Mouse (Mus musculus): Measurements from ENCODE around the gene Vps37b.

The Vps37b gene

GRCm38 (mm10) chr5:124022365-124022764 is 9.7 kb downstream of the Vps37b start:
- no peak for DNase-seq (ENCODE audit: low spot score)

GRCm38 (mm10) chr5:124021701-124022100 is 10.4 kb downstream of the Vps37b start:
- no peak for DNase-seq (ENCODE audit: low spot score)

GRCm38 (mm10) chr5:124021148-124021547 is 10.9 kb downstream of the Vps37b start:
- DNase-seq (ENCODE audit: low spot score), result peak; percentile 48

- DNase-seq (ENCODE audit: low spot score), result peak; percentile 78
These were observed 12.5 kb downstream of the Vps37b start for GRCm38 (mm10) chr5:124019348-124020216.

- DNase-seq (ENCODE audit: low spot score), result no peak
These were observed 13.4 kb downstream of the Vps37b start for GRCm38 (mm10) chr5:124018651-124019050.

GRCm38 (mm10) chr5:124017941-124018340 is 14.1 kb downstream of the Vps37b start:
- DNase-seq (ENCODE audit: low spot score), result no peak

- no peak for DNase-seq (ENCODE audit: low spot score)
These were observed 15.7 kb downstream of the Vps37b start for GRCm38 (mm10) chr5:124016291-124016821.

- no peak for DNase-seq (ENCODE audit: low spot score)
These were observed 16.3 kb downstream of the Vps37b start for GRCm38 (mm10) chr5:124015727-124016126.

GRCm38 (mm10) chr5:124014791-124015251 is 17.2 kb downstream of the Vps37b start:
- DNase-seq (ENCODE audit: low spot score), result no peak

- no peak for DNase-seq (ENCODE audit: low spot score)
These were observed 17.9 kb downstream of the Vps37b start for GRCm38 (mm10) chr5:124014180-124014579.

- DNase-seq (ENCODE audit: low spot score), result no peak
These were observed 18.3 kb downstream of the Vps37b start for GRCm38 (mm10) chr5:124013747-124014146.

- DNase-seq (ENCODE audit: low spot score), result no peak
These were observed 19.2 kb downstream of the Vps37b start for GRCm38 (mm10) chr5:124012885-124013284.

GRCm38 (mm10) chr5:124011927-124012326 is 20.1 kb downstream of the Vps37b start:
- no peak for DNase-seq (ENCODE audit: low spot score)

- peak; percentile 63 for DNase-seq (ENCODE audit: low spot score)
These were observed 21.0 kb downstream of the Vps37b start for GRCm38 (mm10) chr5:124010910-124011655.

GRCm38 (mm10) chr5:124010077-124010476 is 22.0 kb downstream of the Vps37b start:
- no peak for DNase-seq (ENCODE audit: low spot score)

GRCm38 (mm10) chr5:124006891-124007491 is 25.1 kb downstream of the Vps37b start:
- peak; percentile 80 for DNase-seq (ENCODE audit: low spot score)

GRCm38 (mm10) chr5:124006082-124006873 is 25.8 kb downstream of the Vps37b start:
- DNase-seq (ENCODE audit: low spot score), result no peak

GRCm38 (mm10) chr5:124005591-124005990 is 26.5 kb downstream of the Vps37b start:
- no peak for DNase-seq (ENCODE audit: low spot score)

GRCm38 (mm10) chr5:124005151-124005500 is 26.9 kb downstream of the Vps37b start:
- no peak for DNase-seq (ENCODE audit: low spot score)

- DNase-seq (ENCODE audit: low spot score), result no peak
These were observed 27.5 kb downstream of the Vps37b start for GRCm38 (mm10) chr5:124004356-124005150.

- no peak for DNase-seq (ENCODE audit: low spot score)
These were observed 28.7 kb downstream of the Vps37b start for GRCm38 (mm10) chr5:124003375-124003774.

All from ovary, adult 18-20 months (tissue).